Mouse (Mus musculus): ENCODE measurements at regions not wholly inside any gene's neighbourhood (a gene's known extent, or its start where the extent isn't known, plus 50 kb on each side); places are given as distances from the start of the nearest gene placed in this dataset.

GRCm38 (mm10) chr15:27109130-27109529 lies 213.8 kb upstream of the Fbxl7 start:
- no peak for DNase-seq (ENCODE audit: extremely low read depth, low read depth, low spot score)

DNA sequence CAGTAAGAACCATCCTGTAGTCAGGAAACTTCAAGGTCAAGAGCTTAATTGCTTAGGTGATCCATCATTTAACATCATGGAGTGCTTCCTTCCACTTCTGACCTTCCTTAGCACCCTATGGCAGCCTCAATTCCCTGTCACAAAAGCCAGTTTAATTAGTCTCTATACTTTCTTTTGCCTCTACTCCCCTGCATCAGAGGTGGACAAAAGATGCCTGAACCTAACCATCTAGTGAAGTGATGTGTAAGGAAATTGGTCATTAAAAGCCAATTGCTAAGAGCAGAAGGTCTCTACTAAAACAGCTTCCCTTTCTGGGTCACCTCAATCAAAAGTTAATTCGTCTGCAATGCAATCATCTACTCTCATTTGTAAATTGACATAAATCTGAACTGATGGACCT lies 234.3 kb upstream of the Fbxl7 start:
- no peak for DNase-seq (ENCODE audit: extremely low read depth, low read depth, low spot score)

- no peak for DNase-seq (ENCODE audit: extremely low read depth, low read depth, low spot score)
Observed at GRCm38 (mm10) chr15:27132761-27133160, 237.4 kb upstream of the Fbxl7 start.

- DNase-seq (ENCODE audit: extremely low read depth, low read depth, low spot score), result no peak
Observed at GRCm38 (mm10) chr15:27137580-27137979, 242.2 kb upstream of the Fbxl7 start.

DNA sequence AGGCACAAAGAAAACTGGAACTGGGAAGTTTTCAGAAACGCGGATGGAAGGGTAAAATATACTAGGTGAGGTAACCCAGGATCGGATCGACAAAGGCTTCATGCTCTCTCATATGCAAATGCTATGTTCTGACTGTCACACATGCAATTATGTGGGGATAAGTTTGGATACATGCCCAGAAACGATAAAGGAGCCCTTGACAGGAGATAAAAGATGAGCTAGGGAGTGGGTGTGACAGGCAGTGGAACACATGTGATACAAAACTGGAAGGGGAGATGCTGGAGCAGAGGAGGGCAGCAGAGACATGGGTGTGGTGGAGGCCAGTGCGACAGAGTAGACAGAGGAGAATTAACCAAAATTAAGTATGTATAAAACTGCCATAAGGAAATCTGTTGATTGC lies 250.5 kb upstream of the Fbxl7 start:
- no peak for DNase-seq (ENCODE audit: extremely low read depth, low read depth, low spot score)

GRCm38 (mm10) chr15:27160986-27161385 lies 265.6 kb upstream of the Fbxl7 start:
- DNase-seq (ENCODE audit: extremely low read depth, low read depth, low spot score), result no peak

- no peak for DNase-seq (ENCODE audit: extremely low read depth, low read depth, low spot score)
Observed at GRCm38 (mm10) chr15:27167484-27167883, 272.1 kb upstream of the Fbxl7 start.

GRCm38 (mm10) chr15:27169846-27170245 lies 274.5 kb upstream of the Fbxl7 start:
- no peak for DNase-seq (ENCODE audit: extremely low read depth, low read depth, low spot score)

GRCm38 (mm10) chr15:27173506-27173905 lies 278.1 kb upstream of the Fbxl7 start:
- DNase-seq (ENCODE audit: extremely low read depth, low read depth, low spot score), result no peak

DNA sequence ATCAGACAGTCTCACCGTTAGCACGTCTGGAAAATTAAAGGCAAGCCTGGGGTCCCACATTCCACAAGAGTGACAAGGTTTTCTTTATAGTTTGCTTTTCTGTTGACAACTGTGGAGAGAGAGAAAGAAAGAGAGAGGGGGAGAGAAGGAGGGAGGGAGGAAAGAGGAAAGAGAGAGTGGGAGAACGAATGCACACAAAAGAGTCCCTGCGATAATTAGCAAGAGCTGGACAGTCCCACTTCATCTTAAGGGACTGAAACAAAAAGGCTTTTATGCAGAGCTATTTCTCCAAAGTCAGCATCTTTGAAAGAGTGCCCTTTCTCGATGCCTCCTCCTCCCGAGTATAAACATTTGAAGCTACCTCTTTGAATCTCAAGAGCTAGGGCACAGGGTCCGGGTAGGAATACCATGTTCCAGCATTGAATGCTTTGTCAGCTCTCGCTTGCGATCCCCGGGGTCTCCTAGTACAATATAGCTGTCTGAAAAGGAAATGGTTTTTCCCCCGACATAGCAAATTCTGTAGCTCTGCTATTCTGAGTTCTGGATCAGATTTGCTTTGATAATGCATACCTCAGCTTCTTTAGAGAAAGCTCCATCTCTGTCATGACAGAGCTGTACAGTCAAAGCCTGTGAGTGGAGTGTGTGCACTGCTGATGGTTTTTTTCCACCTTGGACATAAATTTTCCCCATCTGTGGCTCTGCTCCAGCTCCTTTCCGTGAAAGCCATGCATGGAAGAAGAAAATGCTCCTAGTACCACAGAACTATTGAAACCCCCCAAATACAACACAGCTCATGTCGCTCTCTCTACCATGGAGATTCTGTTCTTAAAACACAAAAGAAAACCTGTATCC lies 282.9 kb upstream of the Fbxl7 start:
- no peak for DNase-seq (ENCODE audit: extremely low read depth, low read depth, low spot score)

GRCm38 (mm10) chr15:27189699-27190098 lies 276.8 kb upstream of the Ank start:
- no peak for DNase-seq (ENCODE audit: extremely low read depth, low read depth, low spot score)

- no peak for DNase-seq (ENCODE audit: extremely low read depth, low read depth, low spot score)
Observed at GRCm38 (mm10) chr15:27201513-27201912, 265.0 kb upstream of the Ank start.

GRCm38 (mm10) chr15:27204888-27205287 lies 261.6 kb upstream of the Ank start:
- no peak for DNase-seq (ENCODE audit: extremely low read depth, low read depth, low spot score)

DNA sequence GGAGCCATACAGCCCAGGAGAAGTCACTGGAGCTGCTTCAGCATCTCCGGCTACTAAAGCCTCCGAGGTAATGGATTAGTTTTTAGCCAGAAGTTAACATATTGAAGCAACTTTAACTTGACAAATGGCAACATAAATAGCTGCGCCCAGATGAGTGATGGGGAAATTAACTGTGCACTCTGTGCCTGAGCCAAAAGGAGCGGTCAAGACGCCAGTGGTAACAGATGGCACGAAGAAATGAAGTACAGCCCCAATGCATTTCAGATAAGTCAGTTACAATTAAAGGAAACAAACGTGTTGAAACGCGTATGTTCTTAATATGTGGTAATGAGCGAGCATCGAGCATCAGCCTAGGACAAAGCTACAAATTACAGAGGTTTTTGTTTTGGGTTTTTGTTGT lies 259.0 kb upstream of the Ank start:
- no peak for DNase-seq (ENCODE audit: extremely low read depth, low read depth, low spot score)

DNA sequence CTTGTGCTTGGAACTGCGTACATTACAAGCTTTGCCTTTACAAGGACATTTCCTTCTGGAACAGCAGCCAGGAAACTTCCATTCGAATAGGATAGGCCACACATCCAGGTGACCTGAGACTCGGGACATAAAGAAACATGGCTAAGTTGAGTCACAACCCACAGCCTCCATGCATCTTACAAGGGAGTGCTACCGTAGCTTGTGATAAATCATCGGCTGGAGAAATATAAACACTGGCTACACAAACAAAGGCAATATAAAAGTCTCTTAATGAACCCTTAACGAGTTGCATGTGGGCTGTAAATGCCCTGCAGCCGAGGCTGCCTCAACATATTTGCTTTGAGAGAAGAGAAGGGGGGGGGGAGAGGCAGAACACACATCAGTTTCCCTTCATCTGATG lies 250.1 kb upstream of the Ank start:
- no peak for DNase-seq (ENCODE audit: extremely low read depth, low read depth, low spot score)

- DNase-seq (ENCODE audit: extremely low read depth, low read depth, low spot score), result no peak
Observed at GRCm38 (mm10) chr15:27219126-27219738, 247.2 kb upstream of the Ank start.

DNA sequence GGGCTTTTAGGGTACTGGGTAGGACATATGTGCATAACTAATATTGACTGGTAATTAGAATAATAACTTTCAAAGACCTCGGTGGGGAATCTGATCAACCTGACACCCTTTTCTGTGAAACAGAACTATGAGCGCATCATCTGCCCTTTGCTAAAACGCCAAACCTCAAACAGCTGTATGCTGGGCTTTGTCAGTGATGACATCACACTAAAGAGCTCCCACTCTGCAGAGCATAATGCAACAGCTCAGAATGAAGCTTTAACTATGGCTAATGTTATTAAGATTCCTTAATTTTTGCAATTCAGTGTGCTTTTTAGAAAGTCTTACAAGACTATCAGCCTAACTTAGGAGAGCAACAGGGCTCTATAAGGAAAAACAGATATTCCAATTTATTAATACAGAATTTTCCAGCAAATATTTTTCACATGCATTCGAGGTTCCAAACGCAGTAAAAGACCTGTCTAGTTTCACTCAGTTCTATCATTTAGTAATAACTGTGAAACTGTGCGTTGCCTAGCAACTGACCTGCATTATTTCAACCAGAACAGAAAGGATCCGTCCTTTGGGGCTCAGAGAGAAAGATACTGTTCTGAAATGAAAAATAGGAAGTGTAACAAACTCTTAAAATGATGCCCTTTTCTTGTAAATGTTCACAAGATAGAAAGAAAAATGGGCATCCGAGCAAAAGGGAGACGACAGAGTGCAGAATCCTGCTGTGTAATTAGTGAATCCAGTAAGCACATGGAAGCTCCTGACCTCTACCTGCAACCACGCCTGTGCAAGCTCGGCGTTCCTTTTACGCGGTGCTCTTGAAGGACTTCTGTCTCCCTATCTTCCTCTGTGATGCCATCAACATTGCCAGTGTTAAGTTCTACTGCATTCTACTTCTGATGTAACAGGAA lies 242.6 kb upstream of the Ank start:
- DNase-seq (ENCODE audit: extremely low read depth, low read depth, low spot score), result no peak

DNA sequence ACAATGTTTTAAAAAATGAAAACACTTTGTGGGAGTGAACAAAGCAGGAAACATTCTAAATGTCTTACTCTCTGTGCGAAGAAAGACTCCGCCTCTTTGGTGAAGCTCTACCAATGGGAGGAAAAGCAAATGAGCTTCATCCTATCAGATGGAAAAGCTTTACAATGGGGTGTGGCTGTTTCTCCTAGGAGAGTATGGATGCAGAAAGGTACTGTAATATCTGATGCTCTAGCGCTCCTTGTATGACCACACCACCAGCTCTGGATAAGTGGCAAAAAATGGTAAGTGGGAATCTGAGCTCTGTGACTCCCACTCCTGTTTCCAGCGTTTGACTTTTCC lies 242.0 kb upstream of the Ank start:
- no peak for DNase-seq (ENCODE audit: extremely low read depth, low read depth, low spot score)

GRCm38 (mm10) chr15:27232804-27233203 lies 233.7 kb upstream of the Ank start:
- DNase-seq (ENCODE audit: extremely low read depth, low read depth, low spot score), result no peak

DNA sequence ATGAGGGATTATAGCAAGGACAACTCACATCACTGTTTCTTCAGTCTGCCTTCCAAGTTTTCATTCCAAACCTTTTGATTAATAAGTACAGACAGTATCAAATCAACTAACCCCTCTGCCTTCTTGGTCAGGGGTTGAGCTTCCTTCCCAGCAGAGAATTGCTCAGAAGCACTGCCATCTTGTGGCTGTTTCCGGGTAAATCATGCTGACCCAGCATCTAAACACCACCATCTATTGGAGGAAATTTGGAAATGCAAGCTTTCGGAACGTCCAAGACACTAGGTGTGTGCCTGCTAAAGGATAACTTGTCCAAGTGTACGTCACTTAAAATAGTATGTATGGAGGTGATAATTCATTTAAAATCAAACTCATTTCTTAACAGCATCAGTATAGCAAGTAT lies 231.7 kb upstream of the Ank start:
- no peak for DNase-seq (ENCODE audit: extremely low read depth, low read depth, low spot score)

DNA sequence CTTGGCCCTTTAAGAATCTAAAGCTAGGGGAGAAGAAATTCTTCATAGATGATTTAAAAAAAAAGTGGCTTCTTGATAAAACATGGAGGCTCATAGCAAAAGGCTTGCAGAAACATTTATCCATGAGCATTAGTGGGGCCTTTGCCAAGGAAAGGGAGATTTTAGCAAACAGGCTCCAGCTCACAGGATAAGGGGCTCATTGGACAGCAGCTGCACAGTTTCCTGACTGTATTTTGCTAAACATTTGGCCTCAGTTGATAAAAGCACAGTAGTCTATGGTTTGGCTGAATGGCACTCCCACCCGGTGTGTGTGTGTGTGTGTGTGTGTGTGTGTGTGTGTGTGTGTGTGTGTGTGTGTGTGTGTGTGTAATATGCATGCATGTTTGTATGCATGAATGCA lies 228.2 kb upstream of the Ank start:
- no peak for DNase-seq (ENCODE audit: extremely low read depth, low read depth, low spot score)

DNA sequence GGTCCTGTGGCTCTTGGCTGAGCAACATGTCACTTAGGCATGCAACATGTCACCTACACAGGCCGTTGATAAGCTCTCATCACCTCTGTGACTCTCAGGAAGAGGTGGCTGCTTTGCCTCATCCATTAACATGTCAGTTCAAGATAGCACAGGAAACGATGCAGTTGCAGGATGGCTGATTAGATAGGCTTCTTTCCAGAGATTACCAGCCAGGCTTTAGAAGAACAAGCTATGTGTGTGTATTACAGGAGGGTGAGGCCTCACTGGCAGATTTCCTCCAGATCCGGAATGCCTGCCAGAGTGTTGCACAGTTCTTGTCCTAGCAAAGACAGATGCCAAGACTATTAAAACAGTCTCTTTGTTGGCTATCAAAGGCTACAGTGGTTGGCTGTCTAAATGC lies 220.2 kb upstream of the Ank start:
- DNase-seq (ENCODE audit: extremely low read depth, low read depth, low spot score), result no peak

All from fat pad, adult 2 months (tissue).